Mouse (Mus musculus) thymus, postnatal 10 days (tissue): ENCODE results near the gene Syde2.
"Not testable (repeated sequence)": the region's sequence is repeated elsewhere in the genome, so short reads cannot be mapped to it uniquely, and the experiment has no call there.

Experiments
- DNase-seq, 2 experiments: peaks; one replicate each; pipeline ENCODE4 v3.0.0; 2021; ENCODE audit warnings: low spot score in 2 of 2

Syde2 gene

DNA sequence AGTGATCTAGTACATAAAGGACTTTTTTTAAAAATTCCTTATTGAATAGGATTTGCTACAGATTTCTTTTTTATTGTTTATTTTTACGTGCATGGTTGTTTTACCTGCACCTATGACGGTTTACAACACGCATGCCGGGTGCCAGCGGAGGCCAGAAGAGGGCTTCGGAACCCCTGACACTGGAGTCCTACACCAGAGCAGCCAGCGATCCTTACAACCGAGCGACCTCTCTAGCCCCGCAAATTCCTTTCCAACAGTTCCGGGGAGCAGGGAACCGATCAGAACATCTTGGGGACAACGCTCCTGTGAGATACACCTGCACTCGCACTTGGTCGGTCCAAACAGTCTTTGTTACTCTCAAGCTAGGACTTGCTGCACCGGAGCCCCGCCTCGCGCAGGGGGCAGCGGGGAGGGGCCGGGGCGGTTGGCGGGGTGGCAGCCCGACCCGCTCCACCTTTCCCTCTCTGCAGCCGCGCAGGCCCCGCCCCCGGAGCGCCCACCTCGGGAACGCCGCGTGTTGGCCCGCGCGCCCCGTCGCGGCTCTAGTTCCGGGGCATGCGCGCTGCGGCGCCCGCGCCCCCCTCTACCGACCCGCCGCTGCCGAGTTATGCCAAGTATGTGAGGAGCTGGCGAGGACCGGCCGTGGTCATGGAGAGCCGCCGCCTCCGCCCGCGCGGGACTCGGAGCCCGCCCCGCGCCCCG, at the start of gene Syde2:
Syde2 (plus strand) TSS at position 603 of the 702 bp plus-strand sequence.
- DNase-seq: peak; percentile 76 to 78

DNA sequence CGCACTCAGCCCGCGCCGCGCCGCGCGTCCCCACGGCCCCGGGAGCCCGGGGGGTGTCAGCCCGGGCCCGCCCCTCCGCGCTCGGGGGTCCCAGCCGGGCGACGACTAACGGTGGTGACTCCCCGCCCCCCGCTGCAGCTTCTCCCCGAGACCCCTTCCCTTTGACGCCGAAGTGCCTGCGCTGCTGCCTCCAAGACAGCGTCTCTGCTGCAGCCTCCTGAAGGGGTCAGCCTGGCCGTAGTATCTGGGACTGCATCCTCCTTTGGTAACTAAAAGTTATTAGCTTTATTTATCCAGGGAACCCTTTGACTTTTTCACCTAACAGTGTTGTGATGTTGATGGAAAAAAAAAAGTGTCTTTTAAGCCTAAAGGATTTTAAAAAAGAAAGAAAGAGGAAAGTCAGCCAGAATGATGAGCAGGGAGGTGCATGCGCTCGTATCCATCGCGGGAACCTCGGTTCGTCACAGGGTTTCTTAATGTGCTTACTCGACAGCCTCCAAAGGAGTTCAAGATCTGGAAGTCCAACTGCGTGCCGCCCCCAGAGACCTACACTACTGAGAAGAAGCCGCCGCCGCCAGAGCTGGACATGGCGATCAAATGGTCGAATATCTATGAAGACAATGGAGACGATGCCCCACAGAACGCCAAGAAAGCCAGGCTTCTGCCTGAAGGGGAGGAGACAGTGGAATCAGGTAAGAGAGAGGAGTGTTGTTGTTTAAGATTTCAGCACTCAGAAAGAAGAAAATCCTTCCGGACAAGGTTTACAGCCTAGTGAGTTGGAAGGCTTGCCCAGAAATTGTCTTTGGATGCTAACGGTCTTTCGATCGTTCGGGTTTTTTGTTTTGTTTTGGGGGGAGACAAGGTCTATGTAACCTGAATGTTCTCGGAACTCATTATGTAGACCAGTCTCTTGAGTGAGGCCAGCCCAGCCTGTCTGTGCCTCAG, 49.0 kb upstream of the Syde2 start:
- peak; percentile 20 to 28 for DNase-seq

DNA sequence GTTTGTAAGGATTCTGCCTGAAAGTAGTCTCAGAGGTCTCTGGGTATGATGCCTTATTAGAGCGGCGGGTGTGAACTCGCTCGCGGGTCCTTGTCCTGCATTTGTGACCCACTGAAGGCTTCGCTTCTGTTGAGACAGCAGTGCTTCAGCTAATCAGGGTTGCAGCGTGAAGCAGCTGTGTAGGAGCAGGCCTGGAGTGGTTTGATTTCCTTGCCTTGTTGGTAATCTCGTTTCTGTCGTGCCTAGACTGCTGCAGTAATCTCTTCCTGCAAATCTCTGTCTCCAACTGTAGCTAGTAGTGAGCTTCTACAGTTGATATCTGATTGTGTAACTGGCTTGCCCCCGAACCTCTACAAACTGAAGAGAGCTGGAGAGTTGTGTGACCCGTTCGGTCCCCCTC, 48.3 kb upstream of the Syde2 start:
- DNase-seq: no peak

DNA sequence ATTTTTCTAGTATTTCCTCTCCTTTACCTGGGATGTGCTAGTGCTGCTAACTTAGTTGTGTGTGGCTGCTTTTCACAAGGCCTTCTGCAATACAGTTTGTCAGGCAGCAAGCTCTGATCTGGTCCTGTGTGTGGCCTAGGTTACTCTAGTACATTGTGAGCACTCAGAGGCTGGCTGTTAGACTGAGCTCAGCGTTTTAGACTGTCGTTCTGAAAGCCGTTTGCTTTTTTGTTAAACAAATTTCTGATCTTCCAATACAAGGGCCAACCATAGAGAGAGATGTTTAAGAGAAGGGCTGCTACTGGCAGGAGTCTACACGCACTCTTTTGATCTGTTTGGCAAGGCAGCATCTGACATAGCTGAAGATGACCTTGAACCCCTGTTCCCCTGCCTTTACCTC, 47.7 kb upstream of the Syde2 start:
- no peak for DNase-seq

DNA sequence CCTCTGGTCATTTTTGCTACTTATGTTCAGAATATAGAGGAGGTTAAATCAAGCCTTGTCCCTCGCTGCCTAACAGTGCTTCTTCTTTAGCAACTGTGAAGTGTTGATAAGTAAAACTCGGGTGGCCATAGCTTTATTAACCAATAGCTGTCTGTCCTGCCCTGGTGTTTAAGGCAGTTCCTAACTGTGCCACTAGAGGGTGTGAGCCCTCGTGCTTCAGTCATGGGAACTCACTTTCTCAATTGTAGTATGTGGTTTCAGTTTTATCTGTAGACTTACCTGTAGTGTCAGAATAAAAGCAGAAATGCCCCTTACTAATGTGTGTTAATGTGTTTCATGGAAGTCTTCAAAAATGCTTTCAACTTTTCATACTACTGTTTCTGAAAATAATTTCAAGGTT, 45.7 kb upstream of the Syde2 start:
- peak in 1 of 2 experiments; percentile 53 for DNase-seq

DNA sequence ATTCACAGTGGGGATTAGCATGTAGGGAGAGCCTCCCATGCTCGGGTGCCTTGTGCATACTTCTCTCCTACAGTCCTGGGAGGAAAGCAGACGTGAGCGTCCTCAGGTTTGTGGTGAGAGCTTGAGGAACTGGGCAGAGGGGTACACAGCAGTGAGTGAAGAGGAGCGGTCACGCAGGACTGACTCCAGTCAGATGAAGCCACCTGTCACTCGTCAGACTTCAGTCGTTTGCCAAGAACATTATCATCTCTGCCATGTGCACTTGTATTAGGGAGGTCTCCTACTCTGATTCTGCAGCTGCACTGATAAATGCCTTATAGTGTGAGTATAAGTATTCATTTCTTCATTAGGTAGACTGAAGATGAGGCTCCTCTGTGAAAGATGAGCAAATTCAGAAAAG, 43.3 kb upstream of the Syde2 start:
- DNase-seq: no peak

DNA sequence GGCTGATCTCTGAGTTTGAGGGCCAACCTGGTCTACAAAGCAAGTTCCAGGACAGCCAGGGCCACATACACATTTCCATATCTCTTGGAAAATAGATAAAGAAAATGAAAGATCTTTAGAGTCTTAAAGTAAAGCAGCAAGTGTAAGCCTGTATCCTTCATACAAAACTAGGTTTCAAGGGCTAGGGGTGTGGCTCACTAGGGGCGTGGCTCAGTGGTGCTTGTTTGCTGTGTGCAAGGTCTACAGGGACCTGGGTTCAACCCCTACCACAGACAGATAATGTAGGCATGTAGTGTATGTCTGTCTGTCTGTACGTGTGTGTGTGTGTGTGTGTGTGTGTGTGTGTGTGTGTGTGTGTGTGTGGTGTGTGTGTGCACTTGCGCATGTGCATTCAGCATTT, 41.8 kb upstream of the Syde2 start:
- no peak for DNase-seq

DNA sequence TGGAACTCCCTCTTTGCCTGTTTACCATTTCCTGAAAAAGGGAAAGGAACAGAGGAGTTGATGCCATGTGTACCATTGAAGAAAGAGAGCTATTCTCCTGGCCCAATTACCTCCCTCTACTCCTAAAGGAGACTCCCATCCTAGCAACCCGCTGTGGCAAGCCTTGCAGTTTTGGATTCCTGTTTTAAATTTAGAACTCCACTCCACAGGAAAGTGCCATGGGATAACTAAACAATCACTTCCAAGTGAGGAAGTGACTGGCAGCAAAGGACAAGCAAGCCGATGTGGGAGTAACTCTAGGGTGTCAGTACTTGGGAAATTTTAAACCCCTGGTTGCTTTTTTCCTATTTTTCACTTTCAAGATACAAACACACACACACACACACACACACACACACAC, 41.0 kb upstream of the Syde2 start:
- no peak for DNase-seq

DNA sequence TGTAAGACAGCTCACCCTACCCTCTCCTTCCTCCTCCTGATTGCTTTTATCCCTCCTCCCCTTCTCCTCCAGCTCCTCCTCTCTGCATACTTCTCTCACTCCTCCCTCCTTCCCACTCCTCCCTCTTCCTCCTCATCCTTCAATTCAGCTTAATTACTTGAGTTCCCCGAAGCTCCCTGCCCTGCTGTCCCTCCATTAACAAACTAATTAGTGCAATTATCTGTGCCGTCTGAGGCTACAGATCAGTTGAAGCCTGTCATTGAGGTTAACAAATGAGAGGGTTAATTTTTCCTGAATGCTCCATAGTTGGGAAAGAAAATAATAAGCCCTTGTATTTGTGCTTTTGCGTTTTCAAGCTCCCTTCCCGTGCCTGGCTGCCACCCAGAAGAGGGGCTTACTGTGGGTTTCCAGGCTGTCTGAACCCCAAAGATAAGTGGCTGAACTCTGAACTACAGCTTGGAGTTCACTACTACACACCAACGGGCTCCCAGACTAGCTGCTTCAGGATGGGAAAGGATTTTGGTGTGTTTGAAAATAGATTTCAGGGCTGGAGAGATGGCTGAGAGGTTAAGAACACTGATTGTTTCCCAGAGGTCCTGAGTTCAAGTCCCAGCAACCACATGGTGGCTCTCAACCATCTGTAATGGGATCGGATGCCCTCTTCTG, 40.0 kb upstream of the Syde2 start:
- no peak for DNase-seq

DNA sequence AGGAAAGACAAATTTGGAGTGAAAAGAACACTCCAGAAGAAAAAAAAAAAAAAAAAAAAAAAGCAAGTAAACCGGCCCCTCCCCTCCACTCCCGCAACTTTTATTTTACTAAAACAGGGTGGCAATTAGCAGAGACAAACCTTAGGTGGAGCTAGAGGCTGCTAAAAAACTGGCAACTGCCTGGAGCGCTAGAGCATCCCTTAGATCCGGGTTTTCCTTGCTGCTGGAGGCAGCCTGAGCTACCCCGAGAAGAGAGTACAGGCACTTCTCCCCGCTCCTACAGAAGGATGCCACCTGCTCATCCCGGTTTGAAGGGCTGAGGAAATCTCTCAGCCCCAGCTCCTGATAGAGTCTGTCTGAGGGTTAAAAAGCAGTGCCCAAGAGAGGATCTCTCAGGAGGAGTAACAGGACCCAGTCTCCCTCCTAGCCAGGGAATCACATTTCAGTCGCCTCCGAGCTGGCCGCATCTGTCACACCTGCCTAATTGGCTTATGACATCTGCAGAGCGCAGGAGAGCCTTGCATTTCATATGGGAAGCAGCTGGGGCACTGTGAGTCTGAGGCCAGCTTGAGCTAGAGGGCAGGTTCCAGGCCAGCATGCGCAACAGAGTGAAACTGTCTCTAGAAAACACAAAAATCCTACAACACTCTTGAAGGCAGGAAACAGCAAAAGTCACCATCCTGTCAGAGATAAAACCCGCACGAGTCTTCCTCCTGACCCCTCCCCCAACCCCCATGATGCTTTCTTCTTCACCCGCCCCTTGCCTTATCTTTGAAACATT, 37.4 kb upstream of the Syde2 start:
- DNase-seq: peak in 1 of 2 experiments; percentile 19

DNA sequence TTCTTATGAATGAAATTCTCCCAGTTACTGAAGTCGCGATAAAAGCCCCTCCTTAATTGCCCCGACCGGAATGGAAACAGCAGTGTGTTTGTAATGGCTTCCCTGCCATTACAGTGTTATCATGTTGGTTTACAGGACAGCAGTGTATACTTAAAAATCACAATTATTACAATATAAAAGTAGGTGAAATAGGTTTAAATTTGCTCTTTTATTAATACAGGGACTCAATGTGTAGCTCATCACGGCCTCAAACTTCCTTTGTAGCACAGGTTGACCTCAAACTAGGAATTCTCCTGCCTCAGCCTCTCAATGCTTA, 36.9 kb upstream of the Syde2 start:
- no peak for DNase-seq

DNA sequence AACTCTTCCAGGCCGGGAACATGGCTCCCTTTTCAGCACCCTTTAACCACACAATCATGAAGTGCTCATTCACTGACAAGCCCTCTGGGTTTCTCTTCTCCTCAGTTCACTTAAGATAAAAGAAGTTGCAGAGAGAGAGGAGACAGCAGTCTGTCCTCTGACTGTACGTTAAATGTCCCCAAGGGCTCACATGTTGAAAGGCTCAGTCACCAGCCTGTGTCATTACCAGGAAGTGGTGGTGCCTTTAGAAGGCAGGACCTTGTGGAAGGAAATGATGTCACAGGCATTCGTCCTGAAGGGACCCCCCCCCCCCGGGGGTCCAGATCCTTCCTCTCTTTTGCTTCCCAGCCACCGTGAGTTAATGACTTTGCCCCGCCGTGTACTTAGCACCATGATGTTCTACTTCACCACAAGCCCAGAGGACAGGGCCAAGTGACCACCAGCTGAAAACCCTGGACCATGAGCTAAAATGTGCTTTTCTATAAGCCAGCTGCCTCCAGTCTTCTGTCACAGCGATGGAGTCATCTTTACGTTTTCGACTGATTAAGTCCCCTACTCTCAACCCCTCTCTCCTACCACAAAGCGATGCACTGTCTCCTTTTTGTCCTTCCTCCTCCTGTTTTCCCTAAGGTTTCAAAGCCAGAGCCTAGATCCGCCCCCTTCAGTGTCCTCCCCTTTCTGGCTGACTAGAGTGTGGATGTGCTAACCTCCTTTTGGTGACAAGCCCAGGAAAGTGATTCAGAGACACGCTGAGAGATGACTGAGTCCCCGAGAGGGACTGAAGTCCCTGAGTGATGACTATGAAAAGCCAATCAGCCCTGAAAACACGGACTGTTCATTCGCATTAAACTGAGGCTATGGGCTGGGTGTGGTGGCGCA, 36.1 kb upstream of the Syde2 start:
- no peak for DNase-seq

DNA sequence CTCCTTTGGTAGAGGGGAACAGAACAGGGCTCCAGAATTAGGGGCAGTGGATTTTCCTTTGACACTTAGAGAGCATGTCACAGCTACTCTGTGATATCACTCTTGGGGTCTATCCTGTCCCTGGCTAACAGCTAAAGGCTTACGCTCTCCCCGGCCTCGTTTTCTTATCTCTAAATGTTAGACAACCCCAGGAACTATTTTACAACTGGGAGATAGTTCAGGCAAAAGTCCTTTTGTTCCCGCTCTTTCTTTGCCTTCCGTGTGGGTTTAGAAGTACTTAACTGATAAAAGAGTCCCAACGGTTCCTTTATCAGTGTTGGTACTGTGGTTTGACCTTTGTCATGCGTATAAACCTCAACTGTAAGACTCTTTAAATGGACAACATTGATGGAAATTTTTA, 34.7 kb upstream of the Syde2 start:
- DNase-seq: no peak

DNA sequence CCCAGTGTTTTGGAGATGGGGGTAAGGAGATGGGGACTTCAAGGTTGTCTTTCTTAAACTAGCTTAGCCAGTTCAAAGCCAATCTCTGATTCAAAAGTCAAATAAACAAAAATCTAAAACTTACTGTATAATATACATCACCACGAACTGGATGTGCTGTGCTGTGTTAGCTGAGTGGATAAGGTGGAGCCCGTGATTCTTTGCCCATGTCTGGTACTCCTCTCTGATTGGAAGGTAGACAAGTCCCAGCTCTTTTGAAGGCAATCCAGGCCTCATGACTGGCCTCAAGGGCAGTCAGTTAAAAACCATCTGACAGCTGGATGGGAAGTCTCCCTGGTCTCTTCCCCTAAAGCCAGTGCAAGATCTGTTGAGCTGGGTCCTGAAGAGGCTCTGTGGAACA, 34.3 kb upstream of the Syde2 start:
- DNase-seq: no peak

DNA sequence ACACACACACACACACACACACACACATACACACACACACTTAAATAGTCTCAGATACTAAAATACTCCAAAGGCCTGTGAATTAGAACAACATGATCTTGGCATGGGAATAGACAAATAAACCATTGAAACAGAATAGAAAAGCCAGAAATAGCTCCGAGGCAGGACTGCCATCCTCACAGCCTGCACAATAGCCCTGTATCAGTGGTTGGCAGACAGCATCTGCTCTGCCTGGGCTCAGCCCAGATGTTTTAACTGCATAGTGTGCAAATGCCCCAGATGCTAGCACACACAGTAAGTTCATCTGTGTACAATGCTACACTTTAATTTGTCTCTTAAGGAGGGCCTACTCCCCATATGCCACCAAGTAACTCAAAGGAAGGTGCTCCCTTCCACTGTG, 27.8 kb upstream of the Syde2 start:
- no peak for DNase-seq

DNA sequence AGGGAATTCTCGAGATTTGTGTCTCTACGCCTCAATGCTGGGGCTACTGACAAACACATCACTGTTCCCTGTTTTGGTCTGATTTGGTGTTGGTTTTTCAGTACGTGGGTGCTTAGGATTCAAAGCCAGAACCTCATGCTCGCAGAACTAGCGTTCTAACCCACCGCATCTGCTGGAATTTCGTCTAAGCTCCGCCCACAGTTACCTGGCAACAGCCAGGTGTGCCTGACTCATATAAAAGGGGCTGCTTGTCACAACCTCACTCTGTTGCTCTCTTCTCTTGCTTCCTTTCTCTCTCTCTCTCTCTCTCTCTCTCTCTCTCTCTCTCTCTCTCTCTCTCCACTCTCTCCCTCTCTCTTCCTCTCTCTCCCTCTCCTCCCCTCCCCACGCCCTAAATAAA, 25.3 kb upstream of the Syde2 start:
- DNase-seq: no peak

DNA sequence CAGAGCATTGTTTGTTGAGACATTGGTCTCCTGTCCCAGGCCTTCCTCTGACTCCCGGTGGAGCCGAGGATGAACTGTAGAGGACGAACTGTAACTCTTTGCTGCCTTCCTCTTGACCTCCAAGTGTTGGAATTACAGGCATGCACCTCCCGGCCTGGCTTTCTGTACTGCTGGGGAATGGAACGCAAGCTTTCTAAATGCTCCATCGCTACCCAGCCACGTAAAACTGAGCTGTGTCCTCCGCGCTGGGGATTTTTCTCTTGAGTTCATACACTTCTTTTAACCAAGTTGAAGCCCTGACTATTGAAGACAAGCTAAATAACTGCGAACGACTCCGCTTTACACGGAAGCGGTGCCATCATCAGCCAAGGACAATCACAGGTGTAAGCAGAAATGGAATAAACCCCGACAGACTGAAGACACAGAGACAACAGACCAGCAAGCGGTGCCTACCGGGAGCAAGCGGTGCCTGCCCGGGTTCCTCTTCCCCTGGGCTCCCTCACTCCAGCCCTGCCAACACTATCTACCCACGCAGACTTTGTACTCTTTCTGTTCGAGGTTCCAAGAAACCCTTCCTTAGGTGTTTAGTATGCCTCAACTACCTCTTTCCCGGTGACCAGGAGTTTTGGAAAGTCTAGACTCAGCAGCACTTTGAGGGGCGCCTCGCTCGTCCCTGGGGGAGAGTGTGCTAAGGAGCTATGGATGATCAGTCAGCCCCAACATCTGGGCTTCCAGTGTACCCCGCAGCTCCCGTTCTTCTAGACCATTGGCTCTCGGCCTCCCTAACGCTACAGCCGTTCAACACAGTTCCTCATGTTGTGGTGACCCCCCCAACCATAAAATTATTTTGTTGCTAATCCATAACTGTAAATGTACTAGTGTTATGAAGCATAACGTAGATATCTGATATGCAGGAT, 24.3 kb upstream of the Syde2 start:
- DNase-seq: no peak

DNA sequence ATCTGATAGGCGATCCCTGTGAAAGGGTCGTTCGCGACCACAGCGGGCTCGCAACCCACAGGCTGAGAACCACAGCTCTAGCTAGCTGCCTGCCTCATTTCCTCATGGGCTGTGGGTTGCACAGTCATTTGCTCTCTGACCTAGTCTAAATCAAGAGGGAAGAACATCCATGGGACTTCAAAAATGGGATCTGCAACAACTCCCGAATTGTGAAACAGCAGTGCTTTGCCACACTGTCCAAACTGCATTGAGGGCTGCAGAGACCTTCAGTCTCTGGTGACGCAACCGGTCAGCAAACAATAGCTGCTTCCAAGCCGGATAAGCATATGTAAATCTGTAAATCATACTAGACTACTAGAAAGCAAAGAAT, 23.7 kb upstream of the Syde2 start:
- DNase-seq: no peak

DNA sequence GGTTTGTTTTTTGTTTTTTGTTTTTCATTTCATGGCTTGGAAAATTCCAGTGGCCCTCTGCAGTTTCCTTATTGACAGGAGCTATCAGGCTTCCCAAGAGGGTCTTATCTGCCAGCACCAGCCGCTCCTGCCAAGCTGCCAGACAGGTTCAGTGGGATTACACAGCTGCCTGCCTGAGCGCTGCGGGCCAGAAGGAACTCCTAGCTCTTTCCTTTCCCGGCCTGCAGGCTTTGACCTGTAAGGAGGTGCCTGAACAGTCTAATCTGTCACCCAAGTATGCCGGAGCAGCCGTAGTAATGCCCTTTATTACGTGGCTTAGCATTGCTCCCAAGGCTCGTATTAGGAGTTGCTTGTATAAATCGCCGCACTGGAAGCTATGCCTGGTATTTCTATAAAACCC, 23.2 kb upstream of the Syde2 start:
- DNase-seq: no peak

DNA sequence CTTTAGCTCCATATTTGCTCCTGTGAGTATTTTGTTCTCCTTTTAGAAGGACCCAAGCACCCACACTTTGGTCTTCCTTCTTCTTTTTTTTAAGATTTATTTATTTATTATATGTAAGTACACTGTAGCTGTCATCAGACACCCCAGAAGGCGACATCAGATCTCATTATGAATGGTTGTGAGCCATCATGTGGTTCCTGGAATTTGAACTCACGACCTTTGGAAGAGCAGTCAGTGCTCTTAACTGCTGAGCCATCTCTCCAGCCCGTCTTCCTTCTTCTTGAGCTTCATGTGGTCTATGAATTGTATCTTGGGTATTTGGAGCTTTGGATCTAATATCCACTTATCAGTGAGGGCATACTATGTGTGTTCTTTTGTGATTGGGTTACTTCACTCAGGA, 22.1 kb upstream of the Syde2 start:
- not testable (repeated sequence) for DNase-seq
